Mouse (Mus musculus) ES-Bruce4 (cell line): ENCODE data around the gene Gadd45b. TPM values are rescaled to one million over a fixed set of nuclear protein-coding genes. Genes with fewer than 3 reads are reported as not detected.

Experiments
- H3K27ac ChIP-seq: 2 replicates; pipeline ENCODE4 v1.5.1; 2012; ENCODE audit warnings: low read length, inconsistent platforms; ENCODE audit not compliant: insufficient read depth
- H3K27me3 ChIP-seq: 2 replicates; pipeline ENCODE4 v1.6.1; 2012; ENCODE audit warnings: mild to moderate bottlenecking, low read length, inconsistent platforms; ENCODE audit not compliant: control insufficient read depth, poor library complexity, insufficient read depth, severe bottlenecking
- H3K36me3 ChIP-seq: 2 replicates; pipeline ENCODE4 v1.6.1; 2012; ENCODE audit warnings: inconsistent platforms, mild to moderate bottlenecking, low read length, moderate library complexity; ENCODE audit not compliant: control insufficient read depth, poor library complexity, insufficient read depth, severe bottlenecking
- H3K4me1 ChIP-seq: one replicate; pipeline ENCODE4 v1.8.1; 2011; ENCODE audit warnings: low read length; ENCODE audit not compliant: control insufficient read depth, insufficient read depth
- H3K4me3 ChIP-seq: 2 replicates; pipeline ENCODE4 v1.5.1; 2011; ENCODE audit warnings: low read depth, mild to moderate bottlenecking, low read length
- H3K9ac ChIP-seq: 2 replicates; pipeline ENCODE4 v1.6.1; 2012; ENCODE audit warnings: low read depth, mild to moderate bottlenecking, inconsistent platforms; ENCODE audit not compliant: poor library complexity, severe bottlenecking
- H3K9me3 ChIP-seq: replicated peaks from 2 replicates; pipeline ENCODE4 v1.6.1; 2012; ENCODE audit warnings: mild to moderate bottlenecking, low read length, inconsistent platforms; ENCODE audit not compliant: control insufficient read depth, poor library complexity, insufficient read depth, severe bottlenecking
- CTCF ChIP-seq: IDR thresholded peaks from one replicate; pipeline ENCODE4 v1.8.1; 2011; ENCODE audit warnings: low read depth, low read length
- EP300 ChIP-seq: IDR thresholded peaks from 2 replicates; pipeline ENCODE4 v1.6.1; 2011; ENCODE audit warnings: low read depth, low read length; ENCODE audit not compliant: insufficient read depth
- POLR2A ChIP-seq: IDR thresholded peaks from one replicate; pipeline ENCODE4 v1.8.1; 2011; ENCODE audit warnings: low read length; ENCODE audit not compliant: insufficient read depth
- polyA plus RNA-seq: library from polyadenylated mRNA; stranded (reverse); fragments of >200 nt; gene quantifications from 2 replicates; pipeline ENCODE4 v1.2.4, GENCODE M21; 2011; ENCODE audit warnings: low read depth; ENCODE audit not compliant: missing spikeins, insufficient read depth, insufficient read length

Gadd45b gene
- polyA plus RNA-seq, 1 experiment, result 80.7 TPM

DNA sequence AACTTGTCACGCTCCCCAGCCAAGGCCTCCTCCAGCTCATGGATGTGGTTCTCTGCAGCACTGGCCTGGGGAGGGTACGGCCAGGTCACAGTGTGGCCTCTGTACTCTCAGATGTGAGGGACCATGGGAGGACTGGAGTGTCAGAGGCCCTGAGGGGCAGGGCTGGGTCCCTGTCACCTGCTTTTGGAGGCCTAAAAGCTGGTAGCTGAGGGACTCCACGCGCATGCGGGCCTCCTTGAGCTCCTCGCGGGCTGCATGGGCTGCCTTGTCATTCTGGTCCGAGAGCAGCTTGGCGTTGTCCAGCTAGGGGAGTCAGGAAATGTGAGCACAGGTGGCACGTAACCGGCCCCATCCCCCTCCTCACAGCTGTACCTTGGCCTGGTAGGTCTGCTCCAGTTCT is 25.2 kb upstream of the Gadd45b start:
- Histone ChIP-seq H3K36me3 (peaks cover 3% of the 10 kb centered on the region), H3K9me3 (no peaks in the 10 kb centered on the region), H3K27ac (no peak overlapping the region), H3K27me3 (no peaks in the 10 kb centered on the region), H3K9ac (no peak overlapping the region), H3K4me1 (no peaks in the 10 kb centered on the region), H3K4me3 (no peak overlapping the region)
- TF ChIP-seq CTCF (no peak), EP300 (no peak), POLR2A (no peak)

GRCm38 (mm10) chr10:80909375-80910162 is 20.3 kb upstream of the Gadd45b start:
- no peaks in the 10 kb centered on the region for H3K9me3 ChIP-seq
- no peak overlapping the region for H3K9ac ChIP-seq
- no peak for TF ChIP-seq EP300
- no peak for TF ChIP-seq CTCF
- no peak for TF ChIP-seq POLR2A
- H3K4me1 ChIP-seq, result no peaks in the 10 kb centered on the region
- no peak overlapping the region for H3K4me3 ChIP-seq
- no peaks in the 10 kb centered on the region for H3K27me3 ChIP-seq
- peaks cover 3% of the 10 kb centered on the region for H3K36me3 ChIP-seq
- H3K27ac ChIP-seq, result no peak overlapping the region

- Histone ChIP-seq H3K27ac (no peak overlapping the region), H3K4me1 (no peaks in the 10 kb centered on the region), H3K4me3 (no peak overlapping the region), H3K9ac (no peak overlapping the region), H3K9me3 (no peaks in the 10 kb centered on the region), H3K36me3 (peaks cover 6% of the 10 kb centered on the region), H3K27me3 (no peaks in the 10 kb centered on the region)
- TF ChIP-seq EP300 (no peak), CTCF (no peak), POLR2A (no peak)
Observed at GRCm38 (mm10) chr10:80911354-80911753, 18.5 kb upstream of the Gadd45b start.

DNA sequence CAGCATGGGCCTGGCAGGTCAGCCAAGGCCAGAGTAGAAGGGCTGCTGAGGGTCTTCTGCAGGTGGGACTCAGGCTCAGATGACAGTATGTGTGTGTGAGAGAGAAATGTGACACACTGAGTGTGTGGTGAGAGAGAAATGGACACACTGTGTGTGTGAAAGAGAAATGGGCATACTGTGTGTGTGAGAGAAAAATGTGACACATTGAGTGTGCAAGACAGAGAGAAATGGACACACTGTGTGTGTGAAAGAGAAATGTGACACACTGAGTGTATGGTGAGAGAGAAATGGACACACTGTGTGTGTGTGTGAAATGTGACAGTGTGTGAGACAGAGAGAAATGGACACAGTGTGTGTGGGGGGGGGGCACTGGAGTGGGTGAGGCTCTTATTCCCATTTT is 18.0 kb upstream of the Gadd45b start:
- Histone ChIP-seq H3K4me3 (no peak overlapping the region), H3K9ac (no peak overlapping the region), H3K27ac (no peak overlapping the region), H3K27me3 (no peaks in the 10 kb centered on the region), H3K4me1 (no peaks in the 10 kb centered on the region), H3K36me3 (peaks cover 6% of the 10 kb centered on the region), H3K9me3 (no peaks in the 10 kb centered on the region)
- no peak for TF ChIP-seq POLR2A
- TF ChIP-seq CTCF, result no peak

- Histone ChIP-seq H3K27me3 (no peaks in the 10 kb centered on the region), H3K27ac (no peak overlapping the region), H3K9ac (no peak overlapping the region), H3K4me1 (no peaks in the 10 kb centered on the region), H3K9me3 (no peaks in the 10 kb centered on the region), H3K4me3 (no peak overlapping the region), H3K36me3 (peaks cover 6% of the 10 kb centered on the region)
- TF ChIP-seq POLR2A, result no peak
- no peak for TF ChIP-seq EP300
- TF ChIP-seq CTCF, result no peak
Observed at GRCm38 (mm10) chr10:80913364-80914011, 16.4 kb upstream of the Gadd45b start.

DNA sequence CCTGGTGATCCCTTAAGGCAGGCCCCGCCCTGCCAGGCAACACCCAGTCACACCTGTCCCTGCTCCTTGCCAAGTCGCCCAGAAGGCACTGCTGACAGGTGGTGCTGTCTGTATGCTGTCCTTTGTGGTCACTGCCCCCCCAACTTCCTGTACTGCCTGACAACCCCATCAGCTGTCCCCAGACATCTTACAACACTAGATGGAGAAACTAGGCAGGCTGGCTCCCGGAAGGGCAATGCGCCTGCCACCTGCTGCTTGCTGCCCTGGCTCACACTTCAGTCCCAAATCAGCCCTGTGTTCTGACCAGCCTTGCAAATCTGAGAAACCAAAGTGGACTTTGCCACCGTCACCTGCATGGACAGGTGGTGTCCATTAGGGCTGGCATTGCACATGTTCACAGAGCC is 15.6 kb upstream of the Gadd45b start:
- peaks cover 3% of the 10 kb centered on the region; the same call in 1 of the 2 replicates for H3K36me3 ChIP-seq
- TF ChIP-seq POLR2A (no peak), CTCF (no peak), EP300 (no peak)
- H3K9me3 ChIP-seq, result no peaks in the 10 kb centered on the region
- H3K9ac ChIP-seq, result no peak overlapping the region
- no peak overlapping the region for H3K4me3 ChIP-seq
- no peaks in the 10 kb centered on the region for H3K27me3 ChIP-seq
- H3K27ac ChIP-seq, result no peak overlapping the region
- H3K4me1 ChIP-seq, result no peaks in the 10 kb centered on the region
